Mouse (Mus musculus): Measurements from ENCODE around the gene Hscb. TPM values are rescaled to one million over a fixed set of nuclear protein-coding genes. Genes with fewer than 3 reads are reported as not detected.
A peak's percentile ranks its signal among the peaks of the same experiment; 100 is the strongest.

Hscb gene
- polyA plus RNA-seq, 1 experiment from 2014 or later = 31.7 TPM

DNA sequence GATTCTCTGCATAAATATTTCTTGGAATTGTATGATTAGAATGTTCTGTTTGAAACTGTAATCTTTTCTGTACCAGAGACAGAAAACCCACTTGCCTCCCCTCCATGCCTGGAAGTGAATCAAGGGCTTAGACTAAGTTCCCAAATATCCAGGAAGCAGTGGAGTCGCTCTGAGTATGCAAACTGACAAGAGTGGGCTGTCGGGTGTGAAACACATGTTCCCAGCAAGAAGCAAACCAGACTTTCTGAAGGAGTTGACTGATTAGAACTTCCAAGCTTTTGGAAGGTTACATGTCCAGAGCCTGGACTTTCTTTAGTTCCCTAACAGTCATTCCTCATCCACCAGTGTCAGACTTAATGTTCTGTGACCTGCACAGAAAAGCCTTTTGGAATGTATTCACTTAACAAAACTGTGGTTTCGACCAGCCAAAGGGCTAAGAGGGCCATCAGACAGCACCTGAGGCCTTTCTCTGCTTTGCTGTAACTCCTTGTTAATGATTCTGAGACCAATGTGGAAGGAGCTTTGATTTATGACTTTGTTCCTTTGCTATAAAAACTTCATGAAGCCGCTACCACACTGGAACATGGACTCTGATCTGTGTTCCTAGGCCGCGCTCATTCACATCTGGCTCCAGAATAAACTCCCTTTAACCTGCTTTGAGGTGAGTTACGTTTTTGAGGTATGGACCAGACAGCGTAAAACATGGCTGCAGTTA lies 12.6 kb downstream of the Hscb start:
- H3K9me3 ChIP-seq = no peaks in the 10 kb centered on the region
- WGBS = 83% methylated on average over 8 of the region's 8 CpGs

DNA sequence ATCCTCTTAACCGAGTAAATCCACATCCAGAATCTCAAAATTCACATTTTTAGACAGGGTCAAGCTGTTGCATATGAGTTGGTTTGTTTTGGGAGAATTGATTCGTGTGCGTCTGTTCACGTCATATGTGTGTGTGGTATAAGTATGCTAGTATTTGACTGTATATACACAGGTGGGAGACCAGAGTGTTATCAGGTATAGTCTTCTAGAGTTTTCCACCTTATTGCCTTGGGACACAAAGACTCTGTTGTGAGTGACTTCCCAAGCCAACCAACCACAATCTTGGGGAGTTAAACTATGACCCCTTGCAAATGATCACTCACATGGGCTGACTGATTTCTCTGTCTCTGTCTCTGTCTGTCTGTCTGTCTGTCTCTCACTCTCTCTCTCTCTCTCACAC lies 15.2 kb downstream of the Hscb start:
- no peak for ATAC-seq (ENCODE audit: borderline replicate concordance, extremely low read depth, low FRiP score, low TSS enrichment)
- H3K9me3 ChIP-seq = no peaks in the 10 kb centered on the region
- no peak overlapping the region for H3K4me2 ChIP-seq
- H3K36me3 ChIP-seq = no peaks in the 10 kb centered on the region
- H3K9ac ChIP-seq = no peak overlapping the region
- H3K27me3 ChIP-seq = no peaks in the 10 kb centered on the region
- 70% methylated on average over 4 of the region's 4 CpGs for WGBS
- no peaks in the 10 kb centered on the region for H3K4me1 ChIP-seq
- no peak overlapping the region for H3K4me3 ChIP-seq
- H3K27ac ChIP-seq = no peak overlapping the region

More for the DNA sequence above, 12.6 kb downstream of the Hscb start:
- Histone ChIP-seq H3K36me3 (no peaks in the 10 kb centered on the region), H3K27ac (no peak overlapping the region), H3K4me3 (no peak overlapping the region), H3K4me2 (no peak overlapping the region), H3K27me3 (no peaks in the 10 kb centered on the region), H3K4me1 (no peaks in the 10 kb centered on the region), H3K9ac (no peak overlapping the region)
- ATAC-seq (ENCODE audit: borderline replicate concordance, extremely low read depth, low FRiP score, low TSS enrichment) = no peak

DNA sequence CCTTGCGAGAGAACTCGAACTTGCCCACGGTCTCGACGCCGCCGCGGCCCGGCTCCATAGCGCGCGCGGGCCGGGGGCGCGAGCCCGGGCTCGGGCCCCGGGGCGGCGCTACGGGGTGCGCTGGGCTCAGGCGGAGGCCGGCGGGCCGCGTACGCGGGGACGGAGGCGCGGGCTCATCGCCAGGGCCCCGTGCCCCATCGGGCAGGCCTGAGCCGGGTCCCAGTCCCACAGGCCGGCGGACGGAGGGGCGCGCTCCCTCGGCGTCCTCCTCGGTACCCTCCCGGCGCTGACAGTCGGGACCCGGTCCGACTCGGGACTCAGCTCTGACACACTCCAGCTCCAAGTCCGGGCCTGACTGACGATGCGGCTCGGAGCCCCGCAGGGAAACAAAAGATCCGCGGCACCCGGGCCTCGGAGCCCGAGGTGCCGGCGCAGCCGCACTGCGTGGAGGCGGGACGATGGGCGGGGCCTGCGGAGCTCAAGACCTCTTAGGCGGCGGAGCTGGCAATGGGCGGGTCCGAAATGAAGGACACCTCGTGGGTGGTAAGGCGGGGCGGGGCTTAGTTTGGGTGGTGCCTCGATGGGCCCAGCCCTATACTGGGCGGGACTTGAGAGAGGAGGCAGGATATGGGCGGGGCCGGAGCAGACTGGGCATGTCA lies 29.8 kb downstream of the Hscb start, which contains the start of gene Ulk1:
Gene Ulk1, minus strand, starts transcription at position 431 of the 659 bp plus-strand sequence.
- H3K4me1 ChIP-seq = peaks cover 29% of the 10 kb centered on the region
- peak within 1 kb of the TSS; percentile 97 for H3K9ac ChIP-seq
- peak within 1 kb of the TSS; percentile 79 for H3K27ac ChIP-seq
- peak; percentile 95 for ATAC-seq (ENCODE audit: borderline replicate concordance, extremely low read depth, low FRiP score, low TSS enrichment)
- peak within 1 kb of the TSS; percentile 95 for H3K4me2 ChIP-seq
- H3K27me3 ChIP-seq = no peaks in the 10 kb centered on the region; the same call in 1 of the 2 replicates
- H3K9me3 ChIP-seq = no peaks in the 10 kb centered on the region
- H3K36me3 ChIP-seq = peaks cover 4% of the 10 kb centered on the region; the same call in 1 of the 2 replicates
- WGBS = 1% methylated on average over 79 of the region's 80 CpGs
- H3K4me3 ChIP-seq = peak within 1 kb of the TSS; percentile 92

DNA sequence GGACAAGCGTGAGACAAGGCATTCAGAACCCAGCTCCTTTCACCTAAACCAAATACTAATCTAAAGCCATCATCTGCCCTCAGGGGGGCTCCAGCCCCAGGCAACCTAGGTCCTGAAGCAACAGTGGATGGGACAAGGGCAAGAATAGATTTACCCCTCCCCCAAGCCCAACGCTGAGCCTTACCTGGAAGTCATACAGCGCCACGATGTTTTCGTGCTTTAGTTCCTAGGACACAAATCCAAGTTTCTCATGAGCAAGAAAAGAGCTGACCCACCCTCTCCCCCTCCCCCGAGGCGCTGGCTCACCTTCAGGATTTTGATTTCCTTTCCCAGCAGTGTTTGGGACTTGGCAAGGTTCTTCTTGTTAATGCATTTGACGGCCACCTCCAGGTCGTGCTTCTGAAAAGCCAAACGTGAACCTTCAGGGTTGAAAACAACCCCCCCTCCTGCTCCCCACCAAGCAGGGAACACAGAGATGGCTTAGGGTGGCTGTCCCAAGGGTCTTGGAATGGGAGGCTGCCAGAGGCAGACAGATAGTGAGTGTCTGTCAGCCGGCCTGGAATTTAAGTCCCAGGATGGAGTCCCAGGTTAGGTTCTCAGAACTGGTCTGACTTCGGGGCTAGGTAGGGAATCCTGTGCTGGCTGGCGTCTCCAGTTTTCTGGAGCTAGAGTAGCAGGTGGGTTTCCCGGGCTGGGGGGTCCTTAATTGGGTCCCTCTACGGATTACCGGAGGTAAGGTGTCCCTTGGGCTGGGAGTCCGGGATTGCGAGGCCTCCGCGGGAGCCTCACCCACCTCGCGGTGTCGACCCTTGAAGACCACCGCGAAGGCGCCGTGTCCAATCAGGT lies 30.5 kb downstream of the Hscb start:
- Histone ChIP-seq H3K4me3 (peak overlapping the region; percentile 92), H3K9ac (peak overlapping the region; percentile 97), H3K27ac (peak overlapping the region; percentile 79), H3K9me3 (no peaks in the 10 kb centered on the region), H3K36me3 (peaks cover 4% of the 10 kb centered on the region; the same call in 1 of the 2 replicates), H3K4me2 (peak overlapping the region; percentile 95), H3K27me3 (no peaks in the 10 kb centered on the region), H3K4me1 (peaks cover 29% of the 10 kb centered on the region)
- no peak for ATAC-seq (ENCODE audit: borderline replicate concordance, extremely low read depth, low FRiP score, low TSS enrichment)
- 1% methylated on average over 27 of the region's 27 CpGs for WGBS

DNA sequence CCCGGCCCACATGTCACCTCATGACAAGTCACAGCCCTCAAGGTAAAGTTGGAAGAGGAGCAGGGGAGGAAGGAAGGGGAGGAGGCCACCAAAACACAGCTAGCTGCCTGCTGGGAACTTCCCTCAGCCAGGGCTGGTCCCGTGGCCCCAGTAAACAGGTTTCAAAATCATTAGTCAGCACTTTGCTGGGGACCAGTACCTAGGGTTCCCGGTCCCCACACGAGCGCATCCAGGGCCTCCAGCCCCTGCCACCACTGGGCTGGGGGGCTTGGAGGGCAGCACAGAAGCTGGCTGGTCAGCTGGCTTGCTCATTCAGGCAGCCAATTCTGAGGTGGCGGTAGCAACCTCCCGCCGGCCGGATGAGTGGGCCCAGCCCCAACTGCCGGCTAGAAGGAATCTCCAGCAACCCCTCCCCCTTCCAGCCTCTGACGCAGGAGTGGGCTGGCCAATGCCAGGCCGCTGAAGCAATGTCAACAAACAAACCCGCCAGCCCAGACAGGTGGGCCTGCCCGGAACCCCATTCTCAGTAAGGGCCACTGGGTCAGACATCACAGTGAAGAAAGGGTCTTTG lies 31.4 kb downstream of the Hscb start:
- 3% methylated on average over 14 of the region's 14 CpGs for WGBS
- Histone ChIP-seq H3K27me3 (no peaks in the 10 kb centered on the region), H3K9me3 (no peaks in the 10 kb centered on the region), H3K36me3 (peaks cover 4% of the 10 kb centered on the region; the same call in 1 of the 2 replicates), H3K4me3 (peak overlapping the region; percentile 92), H3K4me2 (peak overlapping the region; percentile 95), H3K4me1 (peaks cover 29% of the 10 kb centered on the region), H3K27ac (peak overlapping the region; percentile 79), H3K9ac (peak overlapping the region; percentile 97)
- peak; percentile 69 for ATAC-seq (ENCODE audit: borderline replicate concordance, extremely low read depth, low FRiP score, low TSS enrichment)

DNA sequence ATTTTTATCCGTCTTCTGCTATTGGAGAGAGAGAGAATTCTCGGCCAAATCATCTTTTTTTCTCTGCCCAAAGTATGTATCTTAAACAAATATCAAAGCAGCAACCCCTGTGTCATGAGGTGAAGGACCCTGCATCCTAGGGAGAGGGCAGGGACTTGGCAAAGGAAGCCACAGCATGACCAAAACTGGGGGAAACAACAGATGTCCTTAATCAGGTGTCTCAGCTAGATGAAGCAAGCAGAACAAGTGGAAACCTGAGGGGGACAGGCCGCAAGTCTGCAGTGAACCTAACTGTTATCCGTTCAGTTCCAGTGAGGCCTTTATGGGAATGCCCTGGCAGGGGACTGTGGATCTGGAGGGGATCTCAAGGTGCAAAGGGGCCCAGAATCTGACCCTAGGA lies 32.1 kb downstream of the Hscb start:
- Histone ChIP-seq H3K9me3 (no peaks in the 10 kb centered on the region), H3K4me1 (peaks cover 29% of the 10 kb centered on the region), H3K9ac (peak overlapping the region; percentile 97; the same call in 1 of the 2 replicates), H3K4me2 (peak overlapping the region; percentile 95), H3K36me3 (peaks cover 4% of the 10 kb centered on the region; the same call in 1 of the 2 replicates), H3K27me3 (no peaks in the 10 kb centered on the region), H3K27ac (peak overlapping the region; percentile 79; the same call in 1 of the 2 replicates), H3K4me3 (peak overlapping the region; percentile 92; the same call in 1 of the 2 replicates)
- no peak for ATAC-seq (ENCODE audit: borderline replicate concordance, extremely low read depth, low FRiP score, low TSS enrichment)
- 81% methylated on average over 4 of the region's 4 CpGs for WGBS

DNA sequence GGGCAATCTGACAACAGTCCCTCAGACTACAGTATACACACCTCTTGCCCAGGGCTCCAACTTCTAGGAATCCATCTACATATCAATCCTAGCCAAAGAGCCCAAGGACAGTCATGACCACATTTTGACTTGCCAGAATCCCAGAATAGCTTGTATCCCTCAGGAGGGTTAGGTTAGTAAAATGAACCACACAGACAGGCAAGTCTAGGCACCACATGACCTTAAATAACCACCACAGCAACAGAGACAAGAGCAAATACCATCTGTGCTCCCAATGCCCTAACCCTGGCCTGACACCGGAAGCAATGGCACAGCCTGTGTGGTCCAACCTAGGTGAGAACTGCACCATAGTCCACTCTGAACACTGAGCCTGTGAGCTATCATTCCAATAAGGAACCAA lies 32.9 kb downstream of the Hscb start:
- ATAC-seq (ENCODE audit: borderline replicate concordance, extremely low read depth, low FRiP score, low TSS enrichment) = no peak
- Histone ChIP-seq H3K4me3 (no peak overlapping the region), H3K27me3 (no peaks in the 10 kb centered on the region), H3K9ac (no peak overlapping the region), H3K9me3 (no peaks in the 10 kb centered on the region), H3K36me3 (peaks cover 4% of the 10 kb centered on the region; the same call in 1 of the 2 replicates), H3K4me2 (no peak overlapping the region), H3K4me1 (peaks cover 29% of the 10 kb centered on the region), H3K27ac (no peak overlapping the region)
- 81% methylated on average over 1 of the region's 1 CpGs for WGBS

DNA sequence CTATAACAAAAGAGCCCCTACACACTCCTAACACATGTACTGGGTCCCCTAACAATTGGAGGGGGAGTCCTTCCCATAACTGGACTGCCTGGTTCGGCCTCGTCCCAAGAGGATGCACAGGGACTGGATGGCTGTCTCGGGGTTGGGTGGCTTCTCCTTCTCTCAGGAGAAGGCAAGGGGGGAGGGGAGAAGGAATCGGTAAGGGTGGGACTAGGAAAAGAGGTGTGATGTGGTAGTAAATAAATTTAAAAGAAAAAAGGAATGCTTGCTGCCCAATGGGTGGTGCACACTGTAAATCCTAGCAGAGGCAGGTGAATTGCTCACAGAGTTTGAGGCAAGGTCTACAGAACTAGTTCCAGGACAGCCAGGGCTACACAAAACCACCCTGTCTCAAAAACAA lies 33.4 kb downstream of the Hscb start:
- 82% methylated on average over 4 of the region's 4 CpGs for WGBS
- Histone ChIP-seq H3K27ac (no peak overlapping the region), H3K9ac (no peak overlapping the region), H3K27me3 (no peaks in the 10 kb centered on the region), H3K4me3 (no peak overlapping the region), H3K4me2 (no peak overlapping the region), H3K36me3 (peaks cover 4% of the 10 kb centered on the region), H3K4me1 (peaks cover 29% of the 10 kb centered on the region), H3K9me3 (no peaks in the 10 kb centered on the region)
- no peak for ATAC-seq (ENCODE audit: borderline replicate concordance, extremely low read depth, low FRiP score, low TSS enrichment)

DNA sequence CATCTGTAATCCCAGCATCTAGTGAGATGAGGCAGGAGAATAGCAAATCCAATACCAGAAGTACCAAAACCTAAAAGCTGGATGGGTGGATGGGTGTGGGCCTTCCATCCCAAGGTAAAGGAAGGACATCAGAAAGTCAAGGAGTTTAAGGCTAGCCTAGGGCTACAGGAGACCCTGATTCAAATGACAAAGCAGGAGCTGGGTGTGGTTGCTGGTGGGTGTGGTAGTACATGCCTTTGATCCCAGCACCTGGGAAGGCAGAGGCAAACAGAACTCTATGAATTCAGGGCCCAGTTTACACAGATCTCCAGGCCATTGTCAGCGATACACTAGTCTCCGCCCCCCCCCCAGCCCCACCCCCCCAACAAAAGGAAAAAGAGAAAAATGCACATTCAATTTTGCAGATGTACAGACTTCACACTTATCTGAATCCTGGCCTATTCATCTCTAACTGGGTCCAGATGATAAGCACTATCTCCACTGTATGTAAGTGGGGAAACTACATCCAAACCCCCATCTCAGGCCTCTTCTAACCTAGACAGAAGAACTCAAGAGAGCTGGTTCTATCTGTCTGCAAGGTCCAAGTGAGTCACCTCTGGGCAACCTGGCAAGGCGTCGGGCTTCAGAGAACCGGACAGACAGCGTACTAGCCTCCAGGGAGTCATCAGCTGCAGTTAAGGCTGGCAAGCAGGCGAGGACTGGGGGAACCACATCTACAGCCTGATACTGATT lies 35.4 kb downstream of the Hscb start:
- Histone ChIP-seq H3K9me3 (no peaks in the 10 kb centered on the region), H3K9ac (no peak overlapping the region), H3K27me3 (no peaks in the 10 kb centered on the region), H3K4me2 (no peak overlapping the region), H3K4me1 (peaks cover 28% of the 10 kb centered on the region), H3K4me3 (no peak overlapping the region), H3K27ac (no peak overlapping the region), H3K36me3 (peaks cover 19% of the 10 kb centered on the region)
- WGBS = 85% methylated on average over 7 of the region's 7 CpGs
- no peak for ATAC-seq (ENCODE audit: borderline replicate concordance, extremely low read depth, low FRiP score, low TSS enrichment)

DNA sequence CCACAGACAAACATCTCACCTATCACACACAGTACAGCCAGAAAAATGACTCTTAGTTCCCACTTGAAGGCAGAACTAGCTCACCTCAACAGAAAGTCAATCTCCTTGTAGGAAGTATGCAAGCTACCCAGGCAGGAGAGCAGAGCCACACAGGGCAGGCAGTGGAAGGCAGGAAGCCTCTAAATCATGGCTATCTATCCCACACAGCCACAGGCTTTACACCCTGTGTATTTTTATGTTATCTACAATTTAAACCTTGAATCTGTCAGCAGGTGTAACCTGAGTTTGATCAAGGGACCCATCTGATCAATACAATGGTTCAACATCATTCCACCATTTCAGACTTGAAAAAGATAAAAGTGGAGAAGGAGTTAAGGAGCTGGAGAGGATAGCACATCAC lies 36.8 kb downstream of the Hscb start:
- no peaks in the 10 kb centered on the region for H3K9me3 ChIP-seq
- H3K36me3 ChIP-seq = peaks cover 28% of the 10 kb centered on the region
- ATAC-seq (ENCODE audit: borderline replicate concordance, extremely low read depth, low FRiP score, low TSS enrichment) = no peak
- H3K9ac ChIP-seq = no peak overlapping the region
- H3K27me3 ChIP-seq = no peaks in the 10 kb centered on the region
- no peak overlapping the region for H3K4me3 ChIP-seq
- H3K4me2 ChIP-seq = no peak overlapping the region
- no peak overlapping the region for H3K27ac ChIP-seq
- peaks cover 16% of the 10 kb centered on the region for H3K4me1 ChIP-seq

DNA sequence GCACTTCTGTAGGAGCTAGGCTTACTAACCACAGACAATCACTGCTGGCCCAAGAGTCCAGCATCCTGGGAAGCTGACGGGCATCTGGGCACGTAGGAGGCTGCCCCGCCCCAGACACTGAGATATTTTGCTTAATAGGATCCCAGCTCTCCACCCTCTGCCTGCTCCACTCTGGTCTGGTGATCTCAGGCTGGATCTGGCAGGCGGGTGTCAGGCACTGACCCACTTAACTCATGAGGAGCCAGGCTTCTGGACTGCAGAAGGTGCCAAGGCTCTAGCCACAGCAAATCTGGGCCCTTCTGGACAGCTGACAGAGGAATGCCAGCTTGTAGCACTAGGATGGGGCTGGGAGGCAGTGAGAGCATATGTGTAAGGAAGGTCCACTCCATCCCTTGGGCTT lies 37.4 kb downstream of the Hscb start:
- no peak overlapping the region for H3K9ac ChIP-seq
- H3K9me3 ChIP-seq = no peaks in the 10 kb centered on the region
- H3K36me3 ChIP-seq = peaks cover 33% of the 10 kb centered on the region
- 78% methylated on average over 4 of the region's 4 CpGs for WGBS
- H3K4me2 ChIP-seq = no peak overlapping the region
- H3K27me3 ChIP-seq = no peaks in the 10 kb centered on the region
- no peak overlapping the region for H3K27ac ChIP-seq
- no peak for ATAC-seq (ENCODE audit: borderline replicate concordance, extremely low read depth, low FRiP score, low TSS enrichment)
- H3K4me3 ChIP-seq = no peak overlapping the region
- peaks cover 11% of the 10 kb centered on the region for H3K4me1 ChIP-seq
